Mouse (Mus musculus) adrenal gland, adult 8-10 months (tissue): ENCODE measurements around the gene Lrmda. TPM values are rescaled to one million over a fixed set of nuclear protein-coding genes. Genes with fewer than 3 reads are reported as not detected.

Source experiments
- DNase-seq: peaks from one replicate; pipeline ENCODE4 v3.0.0; 2022
- total RNA-seq, 4 experiments: library from RNA; stranded (reverse); gene quantifications; 2 replicates each; pipeline ENCODE4 v1.2.4; 2022

Lrmda gene
- total RNA-seq, 4 experiments from 2014 or later, result 3.4 to 8.5 (median 5.7) TPM

- no peak for DNase-seq
Observed at GRCm38 (mm10) chr14:22589503-22590215, 570.1 kb downstream of the Lrmda start.

- no peak for DNase-seq
Observed at GRCm38 (mm10) chr14:22591186-22591585, 571.7 kb downstream of the Lrmda start.

GRCm38 (mm10) chr14:22597508-22597907 lies 578.0 kb downstream of the Lrmda start:
- DNase-seq, result no peak

- DNase-seq, result no peak
Observed at GRCm38 (mm10) chr14:22598638-22599037, 579.1 kb downstream of the Lrmda start.

- no peak for DNase-seq
Observed at GRCm38 (mm10) chr14:22600166-22600565, 580.7 kb downstream of the Lrmda start.

- no peak for DNase-seq
Observed at GRCm38 (mm10) chr14:22602308-22602707, 582.8 kb downstream of the Lrmda start.

GRCm38 (mm10) chr14:22608599-22608998 lies 589.1 kb downstream of the Lrmda start:
- DNase-seq, result no peak

- no peak for DNase-seq
Observed at GRCm38 (mm10) chr14:22609261-22610245, 590.0 kb downstream of the Lrmda start.

- DNase-seq, result no peak
Observed at GRCm38 (mm10) chr14:22611011-22611410, 591.5 kb downstream of the Lrmda start.

GRCm38 (mm10) chr14:22620191-22620590 lies 600.7 kb downstream of the Lrmda start:
- DNase-seq, result peak; percentile 49

GRCm38 (mm10) chr14:22621941-22622340 lies 602.4 kb downstream of the Lrmda start:
- peak; percentile 8 for DNase-seq

GRCm38 (mm10) chr14:22627105-22627829 lies 607.8 kb downstream of the Lrmda start:
- no peak for DNase-seq

GRCm38 (mm10) chr14:22630361-22630867 lies 610.9 kb downstream of the Lrmda start:
- DNase-seq, result no peak

GRCm38 (mm10) chr14:22633612-22634011 lies 614.1 kb downstream of the Lrmda start:
- no peak for DNase-seq

GRCm38 (mm10) chr14:22643494-22643893 lies 624.0 kb downstream of the Lrmda start:
- DNase-seq, result no peak

GRCm38 (mm10) chr14:22647879-22648611 lies 628.5 kb downstream of the Lrmda start:
- DNase-seq, result no peak

- no peak for DNase-seq
Observed at GRCm38 (mm10) chr14:22649411-22649911, 629.9 kb downstream of the Lrmda start.

- peak; percentile 15 for DNase-seq
Observed at GRCm38 (mm10) chr14:22649985-22650984, 630.8 kb downstream of the Lrmda start.

GRCm38 (mm10) chr14:22651131-22651952 lies 631.8 kb downstream of the Lrmda start:
- DNase-seq, result peak; percentile 20
